Mouse (Mus musculus): ENCODE results near the gene Prkrip1.
"Not testable (repeated sequence)": the region's sequence is repeated elsewhere in the genome, so short reads cannot be mapped to it uniquely, and the experiment has no call there.

Gene Prkrip1

DNA sequence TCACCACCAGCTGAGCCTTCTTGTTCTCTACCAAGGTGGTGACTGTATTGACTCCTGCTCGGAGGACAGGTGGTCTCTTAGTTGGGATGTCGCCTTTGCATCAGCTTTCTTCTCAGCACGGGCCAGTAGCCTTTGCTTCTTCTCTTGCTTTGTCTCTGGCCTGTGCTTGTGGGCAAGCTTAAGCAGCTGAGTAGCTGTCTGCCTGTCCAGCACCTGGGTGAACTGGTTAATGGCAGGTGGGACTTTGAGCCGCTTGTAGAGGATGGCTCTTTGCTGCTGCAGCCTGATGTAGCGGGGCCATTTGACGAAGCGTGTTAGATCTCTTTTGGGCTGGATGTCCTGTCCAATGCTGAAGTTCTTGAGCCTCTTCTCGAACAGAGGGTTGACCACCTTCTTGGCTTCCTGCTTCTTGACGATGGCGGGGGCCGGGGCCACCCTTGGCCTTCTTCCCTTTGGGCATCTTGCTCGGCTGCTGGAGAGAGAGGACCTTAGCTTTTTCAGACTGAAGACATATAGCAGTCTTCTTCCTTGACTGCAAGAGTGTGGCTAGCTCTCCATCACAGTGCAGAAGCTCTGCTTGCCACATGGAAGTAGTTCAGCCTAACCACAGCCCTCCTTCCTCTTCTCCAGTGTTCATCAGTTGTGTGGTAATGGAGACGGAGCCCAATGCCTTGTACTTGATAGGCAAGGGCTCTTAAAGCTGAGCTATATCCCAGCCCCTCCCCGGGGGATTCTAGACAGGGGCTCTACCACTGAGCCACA is 12.8 kb upstream of the Prkrip1 start:
- DNase-seq (ENCODE audit: low spot score in 2 of 2): not testable (repeated sequence)

GRCm38 (mm10) chr5:136210549-136210948 is 11.8 kb upstream of the Prkrip1 start:
- DNase-seq (ENCODE audit: low spot score in 2 of 2): no peak

DNA sequence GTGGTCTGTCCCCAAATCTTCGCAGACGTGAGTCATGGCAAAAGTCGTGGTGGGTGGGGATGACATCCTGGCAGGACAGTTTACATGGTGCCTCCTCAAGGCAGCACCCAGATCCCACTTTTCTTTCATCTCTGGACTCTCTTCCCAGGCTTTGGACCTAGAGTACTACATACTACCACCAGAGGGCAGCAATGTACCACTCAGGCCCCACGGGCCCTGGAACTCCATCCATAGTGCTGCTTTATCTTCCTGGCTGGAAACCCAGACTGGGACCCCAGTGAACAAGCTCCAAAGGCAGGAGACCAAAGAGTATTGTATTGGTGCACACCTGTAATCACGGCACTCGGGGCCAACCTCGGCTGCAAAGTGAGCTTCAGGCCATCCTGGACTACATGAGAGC is 3.1 kb upstream of the Prkrip1 start:
- peak; percentile 35 to 58 for DNase-seq (ENCODE audit: low spot score in 2 of 2)

- no peak for DNase-seq (ENCODE audit: low spot score in 2 of 2)
Measured at GRCm38 (mm10) chr5:136199526-136199925, 763 bp upstream of the Prkrip1 start.

- DNase-seq (ENCODE audit: low spot score in 2 of 2): no peak
Measured at GRCm38 (mm10) chr5:136191870-136192269, 6.9 kb downstream of the Prkrip1 start.

- DNase-seq (ENCODE audit: low spot score in 2 of 2): peak; percentile 35 to 46
Measured at GRCm38 (mm10) chr5:136186723-136187122, 12.0 kb downstream of the Prkrip1 start.

DNA sequence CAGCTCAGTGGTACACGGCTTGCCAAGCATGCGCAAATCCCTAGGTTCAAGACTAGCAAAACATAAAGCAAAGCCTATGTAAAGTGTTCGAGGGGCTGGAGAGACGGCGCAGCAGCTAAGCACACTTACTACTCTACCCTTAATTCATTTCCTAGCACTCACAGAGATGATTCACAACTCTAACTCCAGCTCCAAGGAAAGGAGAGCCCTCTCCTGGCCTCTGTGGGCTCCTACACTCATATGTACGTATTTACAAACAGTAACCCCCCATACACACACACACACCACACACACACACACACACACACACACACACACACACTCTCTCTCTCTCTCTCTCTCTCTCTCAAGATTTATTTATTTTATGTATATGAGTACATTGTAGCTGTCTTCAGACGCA is 15.0 kb downstream of the Prkrip1 start:
- no peak for DNase-seq (ENCODE audit: low spot score in 2 of 2)

DNA sequence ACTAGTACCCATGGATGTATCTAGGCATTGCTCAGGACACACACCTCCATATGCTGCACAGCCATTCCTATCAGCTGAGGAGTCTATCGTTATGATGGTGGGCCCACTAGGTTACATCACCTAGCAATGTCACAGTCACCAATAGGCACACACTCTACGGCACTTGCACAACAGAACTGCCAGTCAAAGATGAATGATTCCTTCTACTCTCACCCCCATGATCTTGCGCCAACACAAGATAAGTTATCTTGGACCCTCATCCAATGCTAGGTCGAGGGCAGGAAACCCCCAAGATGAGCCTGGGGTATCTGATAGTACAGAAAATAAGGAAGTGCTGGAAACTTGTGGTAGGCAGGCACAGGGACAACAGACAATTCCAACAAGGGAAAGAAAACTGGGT is 15.9 kb downstream of the Prkrip1 start:
- no peak for DNase-seq (ENCODE audit: low spot score in 2 of 2)

- no peak for DNase-seq (ENCODE audit: low spot score in 2 of 2)
Measured at GRCm38 (mm10) chr5:136182049-136182448, 16.7 kb downstream of the Prkrip1 start.

DNA sequence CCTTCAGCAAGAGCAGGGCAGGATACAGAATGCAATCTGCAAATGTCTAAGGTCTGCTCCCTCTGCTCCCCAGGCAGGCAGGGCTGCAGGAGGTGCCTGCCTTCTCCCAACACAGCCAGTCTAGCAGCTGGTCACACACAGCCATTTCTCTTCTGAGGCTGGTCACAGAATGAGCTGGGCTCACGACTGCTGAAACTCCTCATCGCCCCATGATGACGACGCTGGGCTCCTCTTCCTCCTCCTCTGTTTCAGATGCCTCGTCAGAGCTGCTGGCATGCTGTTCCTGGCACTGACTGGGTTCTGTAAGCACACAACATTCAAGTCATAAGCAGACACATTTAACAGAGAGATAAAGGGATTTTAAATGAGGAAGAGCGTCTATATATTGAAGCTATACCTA is 17.6 kb downstream of the Prkrip1 start:
- no peak for DNase-seq (ENCODE audit: low spot score in 2 of 2)

DNA sequence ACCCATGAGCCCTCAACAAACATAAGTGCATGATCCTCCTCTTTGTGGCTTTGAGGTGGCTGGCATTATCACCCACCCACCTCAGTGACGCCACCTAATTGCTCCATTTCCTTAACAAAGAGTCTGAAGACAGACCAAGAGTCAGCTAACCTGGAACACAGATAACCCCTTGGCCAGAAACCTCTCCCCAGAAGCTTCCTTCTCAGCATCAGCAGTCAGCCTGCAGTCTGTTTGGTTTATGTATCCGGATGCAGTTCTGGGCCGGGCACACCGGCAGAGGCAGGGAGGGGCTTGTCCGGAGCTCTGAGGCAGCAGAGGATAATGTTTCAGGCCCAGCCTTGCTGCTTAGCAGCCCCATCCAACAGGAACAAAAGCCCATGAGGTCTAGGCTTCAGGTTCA is 19.2 kb downstream of the Prkrip1 start:
- no peak for DNase-seq (ENCODE audit: low spot score in 2 of 2)

DNA sequence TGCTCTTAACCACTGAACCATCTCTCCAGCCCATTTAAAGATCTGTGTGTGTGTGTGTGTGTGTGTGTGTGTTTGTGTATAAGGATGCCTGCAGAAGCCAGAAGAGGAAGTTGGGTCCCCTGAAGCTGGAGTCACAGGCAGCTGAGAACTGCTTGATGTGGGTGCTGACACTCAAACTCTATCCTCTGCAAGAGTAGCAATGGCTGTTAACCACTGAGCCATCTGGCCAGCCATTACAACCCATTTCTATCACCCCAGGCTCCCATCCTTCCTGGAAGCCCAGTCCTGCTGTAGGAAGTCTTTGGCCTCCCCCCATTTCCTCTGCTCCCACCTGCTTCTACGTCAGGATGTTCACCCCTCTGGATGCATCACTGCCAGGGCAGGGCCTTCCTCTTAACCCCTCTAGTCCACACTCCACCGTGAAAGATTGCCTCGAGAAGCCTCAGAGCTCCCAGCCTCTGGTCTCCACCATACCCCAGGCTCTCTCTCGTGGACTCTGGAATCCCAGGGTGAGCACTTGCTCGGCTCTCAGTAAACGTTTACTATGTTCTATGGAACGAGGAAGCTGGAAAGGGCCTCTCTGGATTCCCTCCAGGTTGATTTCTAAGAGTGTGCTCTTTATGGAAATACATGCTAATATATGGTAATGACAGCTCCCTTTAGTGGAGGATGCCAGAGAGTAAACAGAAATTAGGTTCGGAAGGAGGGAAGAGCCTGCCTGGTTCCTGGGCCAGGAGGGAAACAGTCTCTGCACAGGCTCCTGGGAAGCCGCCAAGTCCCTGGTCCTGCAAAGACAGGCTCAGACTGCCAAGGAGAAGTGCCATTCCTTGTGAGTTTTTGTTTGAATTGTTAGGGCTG is 24.9 kb downstream of the Prkrip1 start:
- DNase-seq (ENCODE audit: low spot score in 2 of 2): peak; percentile 43 to 47

GRCm38 (mm10) chr5:136172939-136173338 is 25.8 kb downstream of the Prkrip1 start:
- no peak for DNase-seq (ENCODE audit: low spot score in 2 of 2)

DNA sequence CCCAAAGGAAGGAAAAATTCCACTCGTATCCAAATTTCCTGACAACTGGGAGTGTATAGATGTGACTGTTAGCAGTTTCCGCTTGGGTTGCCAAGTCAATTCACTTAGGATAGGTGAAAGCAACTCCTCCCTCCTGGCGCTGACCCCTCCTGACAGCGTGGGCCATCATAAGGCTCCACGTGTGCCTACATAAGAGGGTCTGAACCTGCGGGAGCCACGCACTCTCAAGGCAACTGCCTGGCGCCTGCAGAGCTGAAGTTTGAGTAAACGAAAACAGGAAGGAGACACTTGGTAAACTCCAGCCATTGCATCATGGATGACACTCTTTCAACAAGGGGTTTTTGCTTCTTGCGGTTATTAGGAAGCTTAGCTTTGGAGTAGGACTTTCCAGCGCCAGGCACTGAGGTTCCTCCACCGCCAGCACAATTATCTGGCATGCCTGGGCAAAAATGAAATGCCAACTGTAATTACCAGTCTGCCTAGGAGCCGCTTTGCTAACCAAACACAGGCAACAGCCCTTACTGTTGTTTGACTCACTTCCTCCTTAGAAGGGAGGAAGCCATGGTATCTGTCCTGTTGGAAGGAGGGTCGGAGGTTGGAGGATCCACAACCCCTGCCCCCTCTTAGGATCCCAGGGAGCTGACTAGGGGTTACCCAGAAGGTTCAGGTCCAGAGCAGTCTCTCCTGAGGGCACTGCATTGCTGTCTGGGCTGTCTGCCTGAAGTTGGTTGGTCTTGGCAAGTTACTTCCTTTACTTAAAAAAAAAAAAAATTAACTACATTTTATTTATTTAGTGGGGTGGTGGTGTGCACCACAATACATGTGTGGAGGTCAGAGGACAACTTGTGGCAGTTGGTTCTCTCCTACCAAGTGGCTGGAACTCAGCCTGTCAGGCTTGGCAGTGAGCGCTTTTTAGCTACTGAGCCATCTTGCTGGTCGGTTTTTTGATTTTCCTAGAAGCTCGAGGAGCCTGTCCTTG is 27.1 kb downstream of the Prkrip1 start:
- DNase-seq (ENCODE audit: low spot score in 2 of 2): peak; percentile 15 to 28

DNA sequence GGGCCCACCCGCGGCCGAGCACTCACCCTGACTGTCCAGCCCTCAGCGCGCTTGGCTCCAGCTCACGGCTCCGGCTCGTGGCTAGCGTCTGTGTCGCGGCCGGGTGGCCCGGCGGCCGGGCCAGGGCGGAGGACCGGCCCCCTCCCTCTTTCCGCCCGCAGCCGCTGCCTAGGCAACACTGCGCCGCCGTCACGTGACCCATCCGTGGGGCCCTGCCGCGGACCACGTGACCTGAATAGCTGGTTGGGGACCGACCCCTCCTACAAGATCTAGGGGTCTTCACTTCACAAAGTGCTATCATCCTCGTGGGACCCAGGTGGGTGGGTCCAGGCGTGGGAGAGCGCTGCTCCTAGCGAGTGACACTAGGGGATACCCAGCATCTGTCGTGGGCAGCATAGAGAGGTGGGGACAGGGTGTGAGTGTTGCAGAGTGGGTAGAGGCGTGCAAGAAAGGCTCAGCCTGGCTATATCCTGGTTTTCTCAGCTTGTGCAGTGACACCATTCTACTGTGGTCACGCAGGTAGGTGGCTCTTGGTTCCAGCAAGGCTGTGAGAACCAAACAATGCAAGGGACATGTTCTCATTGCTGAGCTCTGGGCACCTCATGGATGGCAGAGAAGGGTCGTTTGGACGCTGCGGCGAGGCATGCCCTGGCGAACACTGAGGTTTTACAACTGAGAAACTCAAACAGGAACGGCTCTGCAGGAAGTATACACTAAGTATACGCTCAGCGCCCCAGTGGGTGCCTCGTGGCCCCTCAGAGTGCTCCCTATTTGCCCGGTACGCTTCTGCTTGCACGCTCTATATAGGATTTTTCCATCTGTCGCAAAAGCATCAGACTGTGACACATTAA is 28.0 kb downstream of the Prkrip1 start, which contains the start of gene Orai2:
TSS of gene Orai2 (minus strand) at position 202 of the 851 bp plus-strand sequence.
- peak; percentile 69 to 77 for DNase-seq (ENCODE audit: low spot score in 2 of 2)

GRCm38 (mm10) chr5:136169626-136170511 is 28.9 kb downstream of the Prkrip1 start:
- peak in 1 of 2 experiments; percentile 10 for DNase-seq (ENCODE audit: low spot score in 2 of 2)

GRCm38 (mm10) chr5:136168071-136168470 is 30.7 kb downstream of the Prkrip1 start:
- DNase-seq (ENCODE audit: low spot score in 2 of 2): no peak

DNA sequence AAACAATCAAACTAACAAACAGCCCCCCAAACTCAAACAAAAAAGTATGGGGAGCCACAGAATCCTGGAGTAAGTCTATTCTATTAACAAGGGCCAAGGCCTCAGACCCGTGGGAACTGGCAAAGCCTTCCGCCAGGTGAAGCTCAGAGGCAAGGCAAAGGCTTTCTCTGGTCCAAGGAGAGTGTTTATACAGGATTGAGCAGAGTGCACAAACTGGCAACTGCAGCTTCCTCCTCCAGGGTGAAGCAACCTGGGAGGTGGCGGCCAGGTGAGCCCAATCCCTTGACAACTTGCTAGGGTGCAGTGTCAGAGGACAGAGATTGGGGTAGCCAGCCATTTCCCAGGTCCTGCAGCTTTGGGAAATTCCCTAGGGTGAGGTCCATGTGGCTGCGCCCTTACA is 31.5 kb downstream of the Prkrip1 start:
- no peak for DNase-seq (ENCODE audit: low spot score in 2 of 2)

DNA sequence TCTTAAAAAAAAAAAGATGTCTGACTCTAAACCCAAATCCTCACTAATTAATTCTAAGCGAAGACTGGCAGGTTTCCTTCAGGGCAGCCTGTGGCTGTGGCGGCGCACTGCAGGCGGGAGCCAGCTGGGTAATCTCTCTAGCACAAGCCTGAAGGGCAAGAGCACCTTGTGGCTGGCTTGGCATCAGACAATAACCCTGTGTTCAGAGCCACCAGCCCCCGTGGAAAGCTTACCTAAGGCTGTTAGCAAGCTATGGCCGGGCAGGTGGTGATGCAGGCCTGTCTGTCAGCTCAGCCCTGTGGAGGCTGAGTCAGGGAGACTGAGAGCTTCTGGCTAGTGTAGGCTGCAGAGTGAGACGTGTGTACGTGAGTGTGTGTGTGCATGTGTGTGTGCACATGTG is 33.5 kb downstream of the Prkrip1 start:
- DNase-seq (ENCODE audit: low spot score in 2 of 2): no peak
